Mouse (Mus musculus) G1E (cell line): ENCODE results near the gene Cldn34a. TPM values are rescaled to one million over a fixed set of nuclear protein-coding genes. Genes with fewer than 3 reads are reported as not detected.
"Not testable (repeated sequence)": the region's sequence is repeated elsewhere in the genome, so short reads cannot be mapped to it uniquely, and the experiment has no call there.

Source experiments
- ATAC-seq: 2 replicates; pipeline ENCODE4 v1.8.0; 2016; ENCODE audit warnings: mild to moderate bottlenecking; ENCODE audit not compliant: insufficient number of reproducible peaks, poor library complexity, low FRiP score, severe bottlenecking; ENCODE audit errors: extremely low read depth
- DNase-seq: peaks from one replicate; pipeline ENCODE4 v3.0.0; 2012; ENCODE audit warnings: low spot score
- H3K27me3 ChIP-seq: 2 replicates; pipeline ENCODE4 v1.6.1; 2012; ENCODE audit warnings: mild to moderate bottlenecking, low read length, inconsistent platforms; ENCODE audit not compliant: insufficient read depth
- H3K36me3 ChIP-seq: replicated peaks from 2 replicates; pipeline ENCODE3; 2012; ENCODE audit warnings: mild to moderate bottlenecking, inconsistent platforms
- H3K4me1 ChIP-seq: 2 replicates; pipeline ENCODE4 v1.6.1; 2012; ENCODE audit warnings: low read depth, low read length, inconsistent platforms, mixed read lengths; ENCODE audit not compliant: insufficient read depth
- H3K4me3 ChIP-seq: 2 replicates; pipeline ENCODE4 v1.5.1; 2012; ENCODE audit warnings: low read depth, mild to moderate bottlenecking, inconsistent platforms, low read length, moderate library complexity, mixed read lengths
- H3K9me3 ChIP-seq: replicated peaks from 2 replicates; pipeline ENCODE4 v1.6.1; 2012; ENCODE audit warnings: inconsistent platforms
- CTCF ChIP-seq: IDR thresholded peaks from 2 replicates; pipeline ENCODE4 v1.5.1; 2012; ENCODE audit warnings: low read depth, low read length, inconsistent platforms, mixed read lengths
- GATA1 ChIP-seq: IDR thresholded peaks from 2 replicates; pipeline ENCODE4 v1.6.1; 2012; ENCODE audit warnings: borderline replicate concordance, low read length, inconsistent platforms, mixed read lengths
- GATA2 ChIP-seq: IDR thresholded peaks from 2 replicates; pipeline ENCODE4 v1.6.1; 2012; ENCODE audit warnings: low read depth, low read length, inconsistent platforms, borderline replicate concordance
- POLR2AphosphoS5 ChIP-seq: IDR thresholded peaks from 2 replicates; pipeline ENCODE4 v1.6.1; 2012; ENCODE audit warnings: low read depth, low read length, inconsistent platforms; ENCODE audit not compliant: insufficient replicate concordance
- TAL1 ChIP-seq: conservative IDR thresholded peaks from 2 replicates; pipeline ENCODE4 v1.6.1; 2012; ENCODE audit warnings: low read depth, low read length, inconsistent platforms, mixed read lengths
- polyA plus RNA-seq: library from polyadenylated mRNA; stranded (reverse); fragments of >175 nt; gene quantifications from 2 replicates; pipeline ENCODE4 v1.2.3, GENCODE M21; 2012
- total RNA-seq, 2 experiments: library from RNA; stranded (forward) in 1 of 2; stranded (reverse) in 1 of 2; fragments of 200-1000 nt in 1 of 2; fragments of >200 nt in 1 of 2; fragmentation: Nextera tagmentation in 1 of 2; gene quantifications; 2 replicates each; pipeline ENCODE4 v1.2.3; 2014 to 2017

Cldn34a gene
- not detected in 2 replicates for total RNA-seq (2014; fragmentation: Nextera tagmentation)
- 0.55 TPM in 1 of 2 replicates, not detected in the other for total RNA-seq (2017)
- polyA plus RNA-seq: not detected in 2 replicates

- no peaks in the 10 kb centered on the region for H3K27me3 ChIP-seq
- H3K4me1 ChIP-seq: no peaks in the 10 kb centered on the region
- DNase-seq (no peak), ATAC-seq (no peak)
- H3K4me3 ChIP-seq: no peak within 1 kb of the TSS
- no peaks in the 10 kb centered on the region for H3K36me3 ChIP-seq
- H3K9me3 ChIP-seq: no peaks in the 10 kb centered on the region
- TF ChIP-seq GATA1: no peak
- no peak for TF ChIP-seq TAL1
- TF ChIP-seq POLR2AphosphoS5: no peak
- no peak for TF ChIP-seq GATA2
- no peak for TF ChIP-seq CTCF
These were observed at the start of gene Cldn34a for GRCm38 (mm10) chrX:152563034-152563433. Gene Cldn34a, plus strand, starts transcription at chrX:152563334.

- not testable (repeated sequence) for H3K36me3 ChIP-seq, H3K4me3 ChIP-seq, H3K9me3 ChIP-seq, ATAC-seq, DNase-seq, H3K4me1 ChIP-seq, H3K27me3 ChIP-seq
These were observed 44.5 kb upstream of the Cldn34a start for GRCm38 (mm10) chrX:152518611-152519010.

GRCm38 (mm10) chrX:152545736-152546135, 17.4 kb upstream of the Cldn34a start:
- Histone ChIP-seq H3K36me3 (no peaks in the 10 kb centered on the region), H3K9me3 (no peaks in the 10 kb centered on the region), H3K4me3 (no peak overlapping the region), H3K4me1 (no peaks in the 10 kb centered on the region), H3K27me3 (no peaks in the 10 kb centered on the region)
- TF ChIP-seq POLR2AphosphoS5 (no peak), TAL1 (no peak), GATA2 (no peak), CTCF (no peak), GATA1 (no peak)
- DNase-seq (no peak), ATAC-seq (no peak)

GRCm38 (mm10) chrX:152548180-152548579, 15.0 kb upstream of the Cldn34a start:
- Histone ChIP-seq H3K36me3 (no peaks in the 10 kb centered on the region), H3K4me3 (no peak overlapping the region), H3K4me1 (no peaks in the 10 kb centered on the region), H3K27me3 (no peaks in the 10 kb centered on the region), H3K9me3 (no peaks in the 10 kb centered on the region)
- no peak for TF ChIP-seq GATA2
- no peak for TF ChIP-seq GATA1
- no peak for TF ChIP-seq TAL1
- TF ChIP-seq CTCF: no peak
- ATAC-seq: no peak
- no peak for DNase-seq

GRCm38 (mm10) chrX:152557446-152557845, 5.7 kb upstream of the Cldn34a start:
- H3K9me3 ChIP-seq: no peaks in the 10 kb centered on the region
- H3K4me3 ChIP-seq: no peak overlapping the region
- no peak for ATAC-seq
- H3K4me1 ChIP-seq: no peaks in the 10 kb centered on the region
- no peak for TF ChIP-seq GATA2
- no peak for TF ChIP-seq POLR2AphosphoS5
- TF ChIP-seq GATA1: no peak
- no peak for TF ChIP-seq CTCF
- TF ChIP-seq TAL1: no peak
- no peaks in the 10 kb centered on the region for H3K36me3 ChIP-seq
- DNase-seq: no peak
- H3K27me3 ChIP-seq: no peaks in the 10 kb centered on the region

Other genes with a start within 250 kb of the Cldn34a start
- 38.4 and 39.6 TPM in 2 replicates for gene Kantr, start 235.8 kb upstream of the Cldn34a start, total RNA-seq (2014; fragmentation: Nextera tagmentation)
- 2.1 and 2.7 TPM in 2 replicates for gene Kantr, start 235.8 kb upstream of the Cldn34a start, total RNA-seq (2017)
- 0.21 and 0.58 TPM in 2 replicates for gene Kantr, start 235.8 kb upstream of the Cldn34a start, polyA plus RNA-seq
- gene Tspyl2, start 220.9 kb upstream of the Cldn34a start, total RNA-seq (2014; fragmentation: Nextera tagmentation): 19.2 and 20.2 TPM in 2 replicates
- 18.3 and 22.4 TPM in 2 replicates for gene Tspyl2, start 220.9 kb upstream of the Cldn34a start, total RNA-seq (2017)
- 8.1 and 8.7 TPM in 2 replicates for gene Tspyl2, start 220.9 kb upstream of the Cldn34a start, polyA plus RNA-seq
- gene Gpr173, start 194.6 kb upstream of the Cldn34a start, total RNA-seq (2014; fragmentation: Nextera tagmentation): not detected in 2 replicates
- gene Gpr173, start 194.6 kb upstream of the Cldn34a start, total RNA-seq (2017): under 0.01 and 0.05 TPM in 2 replicates
- not detected in 2 replicates for gene Gpr173, start 194.6 kb upstream of the Cldn34a start, polyA plus RNA-seq
- gene Shroom2, start 206.1 kb downstream of the Cldn34a start, total RNA-seq (2014; fragmentation: Nextera tagmentation): not detected in 2 replicates
- gene Shroom2, start 206.1 kb downstream of the Cldn34a start, total RNA-seq (2017): 0.05 and 0.06 TPM in 2 replicates
- gene Shroom2, start 206.1 kb downstream of the Cldn34a start, polyA plus RNA-seq: not detected in 2 replicates
- gene Gpr143, start 218.6 kb downstream of the Cldn34a start, total RNA-seq (2014; fragmentation: Nextera tagmentation): not detected in 2 replicates
- gene Gpr143, start 218.6 kb downstream of the Cldn34a start, total RNA-seq (2017): not detected in 2 replicates
- not detected in 2 replicates for gene Gpr143, start 218.6 kb downstream of the Cldn34a start, polyA plus RNA-seq